Comparison of ENCODE assay signal across 29 mouse cellular contexts in genomic region chr2:61088501-61088900, GRCm38 (mm10).
A peak's percentile ranks its signal among the peaks of the same experiment; 100 is the strongest.
DNase-seq lines count a peak whose midpoint lies in the region; ATAC-seq and TF ChIP-seq lines count a peak whose summit lies in the region.
"Had no signal": no experiment of that assay in that cellular context is flagged by ENCODE, and none has a peak within 500 bp of the region (broad histone marks: within the 10 kb centered on the region; RNA-seq: fewer than 3 reads in every experiment).

No protein-coding gene starts in this region.

- no peak overlapping the region for H3K27ac ChIP-seq in forebrain, embryonic 14.5 days (ENCODE audit: low read depth, low read length)
- no peak overlapping the region for H3K27ac ChIP-seq in forebrain, embryonic 13.5 days
- peak overlapping the region; percentile 26; the same call in 1 of the 2 replicates for H3K27ac ChIP-seq in midbrain, embryonic 13.5 days
- no peak overlapping the region for H3K27ac ChIP-seq in midbrain, embryonic 11.5 days (ENCODE audit: low read depth, low read length)
- no peak overlapping the region for H3K27ac ChIP-seq in midbrain, embryonic 16.5 days (ENCODE audit: low read length)
- H3K27ac ChIP-seq: embryonic facial prominence, embryonic 12.5 days; embryonic facial prominence, embryonic 15.5 days; forebrain, embryonic 12.5 days; gastrocnemius, adult 2 months; heart, embryonic 15.5 days; hindbrain, embryonic 10.5 days; hindbrain, postnatal 0 days had no signal

- TF ChIP-seq CTCF in brain, embryonic 14.5 days (IDR thresholded peaks at IDR 0.05; ENCODE audit: borderline replicate concordance, extremely low read depth, insufficient read depth, insufficient read length) = no peak

- no peaks in the 10 kb centered on the region for H3K36me3 ChIP-seq in forebrain, embryonic 14.5 days (ENCODE audit: control insufficient read depth, insufficient read depth, low read length)
- no peaks in the 10 kb centered on the region for H3K36me3 ChIP-seq in forebrain, embryonic 13.5 days (ENCODE audit: poor library complexity, severe bottlenecking)
- H3K36me3 ChIP-seq in midbrain, embryonic 13.5 days = no peaks in the 10 kb centered on the region
- no peaks in the 10 kb centered on the region for H3K36me3 ChIP-seq in midbrain, embryonic 11.5 days (ENCODE audit: control insufficient read depth, insufficient read depth, low read length)
- H3K36me3 ChIP-seq in midbrain, embryonic 16.5 days (ENCODE audit: control insufficient read depth, insufficient read depth, low read length) = no peaks in the 10 kb centered on the region
- H3K36me3 ChIP-seq: embryonic facial prominence, embryonic 12.5 days; embryonic facial prominence, embryonic 15.5 days; forebrain, embryonic 12.5 days; heart, embryonic 12.5 days; heart, embryonic 15.5 days; hindbrain, embryonic 10.5 days had no signal

- no peak for TF ChIP-seq POLR2A in brain, embryonic 14.5 days (IDR thresholded peaks at IDR 0.05; ENCODE audit: borderline replicate concordance, extremely low read depth, insufficient read depth, insufficient read length, poor library complexity, severe bottlenecking)

- no peaks in the 10 kb centered on the region for H3K9me3 ChIP-seq in forebrain, embryonic 14.5 days (replicated peaks; ENCODE audit: control insufficient read depth, low read length)
- no peaks in the 10 kb centered on the region for H3K9me3 ChIP-seq in forebrain, embryonic 13.5 days (replicated peaks)
- H3K9me3 ChIP-seq in midbrain, embryonic 13.5 days = no peaks in the 10 kb centered on the region
- no peaks in the 10 kb centered on the region for H3K9me3 ChIP-seq in midbrain, embryonic 11.5 days (ENCODE audit: control insufficient read depth, low read length)
- no peaks in the 10 kb centered on the region for H3K9me3 ChIP-seq in midbrain, embryonic 16.5 days (replicated peaks; ENCODE audit: control insufficient read depth, low read length, poor library complexity, severe bottlenecking)
- H3K9me3 ChIP-seq: embryonic facial prominence, embryonic 12.5 days; embryonic facial prominence, embryonic 15.5 days; forebrain, embryonic 12.5 days; heart, embryonic 12.5 days; heart, embryonic 15.5 days; hindbrain, embryonic 10.5 days had no signal

- DNase-seq in forebrain, embryonic 14.5 days (ENCODE audit: low spot score) = peak; percentile 9
- no peak for DNase-seq in midbrain, embryonic 11.5 days (ENCODE audit: low spot score, missing footprints)
- DNase-seq in brain, embryonic 14.5 days (ENCODE audit: low read depth) = peak; percentile 43
- DNase-seq in spleen, adult 18-20 months = no peak
- no peak for DNase-seq in adrenal gland, adult (ENCODE audit: inconsistent age in 2 of 2, low spot score in 1 of 2)
- DNase-seq: adrenal gland, adult 8-10 months; adrenal gland, postnatal 25 days; cerebellum, adult 18-20 months; cerebellum, adult 9-10 months; cerebellum, postnatal 14 days; forebrain, postnatal 0 days; gastrocnemius, adult 2 months; gastrocnemius, postnatal 14 days; heart, adult 11 months; heart, postnatal 10 days; heart, postnatal 36 days had no signal

- H3K27me3 ChIP-seq in forebrain, embryonic 14.5 days (replicated peaks; ENCODE audit: control insufficient read depth, insufficient read depth, low read length) = no peaks in the 10 kb centered on the region
- H3K27me3 ChIP-seq in forebrain, embryonic 13.5 days = no peaks in the 10 kb centered on the region
- H3K27me3 ChIP-seq in midbrain, embryonic 13.5 days = no peaks in the 10 kb centered on the region
- H3K27me3 ChIP-seq in midbrain, embryonic 11.5 days (ENCODE audit: control insufficient read depth, insufficient read depth, low read length) = no peaks in the 10 kb centered on the region
- H3K27me3 ChIP-seq in midbrain, embryonic 16.5 days (ENCODE audit: control insufficient read depth, insufficient read depth, low read depth, low read length) = no peaks in the 10 kb centered on the region
- H3K27me3 ChIP-seq: embryonic facial prominence, embryonic 12.5 days; embryonic facial prominence, embryonic 15.5 days; forebrain, embryonic 12.5 days; heart, embryonic 12.5 days; heart, embryonic 15.5 days had no signal

- no peak for ATAC-seq in forebrain, embryonic 14.5 days
- ATAC-seq in forebrain, embryonic 13.5 days = no peak
- ATAC-seq in midbrain, embryonic 13.5 days = no peak
- no peak for ATAC-seq in midbrain, embryonic 11.5 days (ENCODE audit: low FRiP score)
- 0 out of 2 replicates have a peak, but pooled peaks have one; percentile 25 for ATAC-seq in midbrain, embryonic 16.5 days
- ATAC-seq: forebrain, postnatal 0 days; hindbrain, postnatal 0 days; inflammation-experienced regulatory T-cells, adult 6 months; intestine, embryonic 16.5 days had no signal

- H3K4me1 ChIP-seq in forebrain, embryonic 14.5 days (ENCODE audit: control insufficient read depth, insufficient read depth, low read length) = no peaks in the 10 kb centered on the region
- no peaks in the 10 kb centered on the region for H3K4me1 ChIP-seq in forebrain, embryonic 13.5 days
- no peaks in the 10 kb centered on the region; the same call in 1 of the 2 replicates for H3K4me1 ChIP-seq in midbrain, embryonic 13.5 days (replicated peaks)
- H3K4me1 ChIP-seq in midbrain, embryonic 11.5 days (ENCODE audit: control insufficient read depth, insufficient read depth, low read length) = no peaks in the 10 kb centered on the region
- 0 out of 2 replicates have a peak, but pooled peaks cover 4% of the 10 kb centered on the region for H3K4me1 ChIP-seq in midbrain, embryonic 16.5 days (ENCODE audit: control insufficient read depth, insufficient read depth, low read length)
- H3K4me1 ChIP-seq: forebrain, embryonic 12.5 days; heart, embryonic 12.5 days; hindbrain, embryonic 10.5 days had no signal

- no peak overlapping the region for H3K4me2 ChIP-seq in forebrain, embryonic 14.5 days (ENCODE audit: low read length)
- H3K4me2 ChIP-seq in forebrain, embryonic 13.5 days = no peak overlapping the region
- no peak overlapping the region for H3K4me2 ChIP-seq in midbrain, embryonic 13.5 days (replicated peaks)
- no peak overlapping the region for H3K4me2 ChIP-seq in midbrain, embryonic 11.5 days
- no peak overlapping the region for H3K4me2 ChIP-seq in midbrain, embryonic 16.5 days (ENCODE audit: low read length)
- H3K4me2 ChIP-seq: embryonic facial prominence, embryonic 12.5 days; embryonic facial prominence, embryonic 15.5 days; forebrain, embryonic 12.5 days; heart, embryonic 12.5 days; heart, embryonic 15.5 days had no signal

- no peak overlapping the region for H3K9ac ChIP-seq in forebrain, embryonic 14.5 days (ENCODE audit: low read length)
- no peak overlapping the region for H3K9ac ChIP-seq in forebrain, embryonic 13.5 days
- H3K9ac ChIP-seq in midbrain, embryonic 13.5 days (replicated peaks) = no peak overlapping the region
- no peak overlapping the region for H3K9ac ChIP-seq in midbrain, embryonic 11.5 days (ENCODE audit: low read length)
- no peak overlapping the region for H3K9ac ChIP-seq in midbrain, embryonic 16.5 days (ENCODE audit: low read depth, low read length)
- H3K9ac ChIP-seq: embryonic facial prominence, embryonic 12.5 days; embryonic facial prominence, embryonic 15.5 days; forebrain, embryonic 12.5 days; forebrain, postnatal 0 days; heart, embryonic 12.5 days; heart, embryonic 15.5 days had no signal

- H3K4me3 ChIP-seq in forebrain, embryonic 14.5 days (ENCODE audit: low read depth, low read length) = no peak overlapping the region
- H3K4me3 ChIP-seq in forebrain, embryonic 13.5 days = no peak overlapping the region
- H3K4me3 ChIP-seq in midbrain, embryonic 13.5 days (replicated peaks) = no peak overlapping the region
- H3K4me3 ChIP-seq in midbrain, embryonic 11.5 days (ENCODE audit: low read depth, low read length) = no peak overlapping the region
- no peak overlapping the region for H3K4me3 ChIP-seq in midbrain, embryonic 16.5 days (ENCODE audit: low read depth, low read length)
- H3K4me3 ChIP-seq: embryonic facial prominence, embryonic 12.5 days; embryonic facial prominence, embryonic 15.5 days; erythroblast, embryonic 14.5 days; forebrain, embryonic 12.5 days; gastrocnemius, adult 2 months; heart, embryonic 12.5 days; heart, embryonic 15.5 days; hindbrain, embryonic 10.5 days had no signal

Comparison
In these comparisons a context has a peak if more than half of its experiments do, and no peak if none do; other contexts are left out.
1. DNase-seq: peak in forebrain, embryonic 14.5 days (single experiment) and brain, embryonic 14.5 days (single experiment); none in midbrain, embryonic 11.5 days (single experiment), spleen, adult 18-20 months (0 of 2) and adrenal gland, adult (0 of 2).